Mouse (Mus musculus) thymus, postnatal 10 days (tissue): ENCODE data around the gene Fam229a.

Source experiments
- DNase-seq, 2 experiments: peaks; one replicate each; pipeline ENCODE4 v3.0.0; 2021; ENCODE audit warnings: low spot score in 2 of 2

The Fam229a gene

GRCm38 (mm10) chr4:129495672-129496562 lies 4.9 kb downstream of the Fam229a start:
- no peak for DNase-seq

- DNase-seq, result no peak
Observed at GRCm38 (mm10) chr4:129496631-129497030, 5.6 kb downstream of the Fam229a start.

GRCm38 (mm10) chr4:129498941-129499340 lies 8.0 kb downstream of the Fam229a start:
- no peak for DNase-seq

- no peak for DNase-seq
Observed at GRCm38 (mm10) chr4:129500017-129500416, 9.0 kb downstream of the Fam229a start.

GRCm38 (mm10) chr4:129500607-129501566 lies 9.9 kb downstream of the Fam229a start:
- peak; percentile 58 to 64 for DNase-seq

GRCm38 (mm10) chr4:129502327-129502888 lies 11.4 kb downstream of the Fam229a start:
- DNase-seq, result no peak

GRCm38 (mm10) chr4:129502901-129503444 lies 12.0 kb downstream of the Fam229a start:
- DNase-seq, result no peak

- no peak for DNase-seq
Observed at GRCm38 (mm10) chr4:129505511-129505910, 14.5 kb downstream of the Fam229a start.

GRCm38 (mm10) chr4:129507434-129508236 lies 16.6 kb downstream of the Fam229a start:
- no peak for DNase-seq

GRCm38 (mm10) chr4:129508237-129508515 lies 17.2 kb downstream of the Fam229a start:
- no peak for DNase-seq

GRCm38 (mm10) chr4:129508834-129509600 lies 18.0 kb downstream of the Fam229a start:
- DNase-seq, result no peak

- no peak for DNase-seq
Observed at GRCm38 (mm10) chr4:129509650-129510049, 18.7 kb downstream of the Fam229a start.

GRCm38 (mm10) chr4:129510723-129511412 lies 19.9 kb downstream of the Fam229a start:
- DNase-seq, result no peak

- DNase-seq, result no peak
Observed at GRCm38 (mm10) chr4:129511413-129512096, 20.6 kb downstream of the Fam229a start.

GRCm38 (mm10) chr4:129513086-129513767 lies 22.2 kb downstream of the Fam229a start, which contains the start of gene Marcksl1:
Marcksl1 (plus strand) TSS chr4:129513581.
- peak; percentile 91 to 95 for DNase-seq

- DNase-seq, result no peak
Observed at GRCm38 (mm10) chr4:129513891-129514290, 22.9 kb downstream of the Fam229a start.

- peak; percentile 59 to 84 for DNase-seq
Observed at GRCm38 (mm10) chr4:129514300-129514898, 23.4 kb downstream of the Fam229a start.

GRCm38 (mm10) chr4:129516925-129517324 lies 25.9 kb downstream of the Fam229a start:
- no peak for DNase-seq
